Mouse (Mus musculus) cortical plate, adult 2 months (tissue): ENCODE measurements around the gene B4galt7. TPM values are rescaled to one million over a fixed set of nuclear protein-coding genes. Genes with fewer than 3 reads are reported as not detected.
"Not testable (repeated sequence)": the region's sequence is repeated elsewhere in the genome, so short reads cannot be mapped to it uniquely, and the experiment has no call there.

Source experiments
- H3K27ac ChIP-seq: fragments of 200-500 bp; 2 replicates; pipeline ENCODE4 v1.5.1; 2012; ENCODE audit warnings: low read length, control low read depth, inconsistent platforms; ENCODE audit not compliant: insufficient read depth
- H3K4me1 ChIP-seq: fragments of 200-500 bp; 2 replicates; pipeline ENCODE4 v1.6.1; 2011; ENCODE audit warnings: low read length; ENCODE audit not compliant: control insufficient read depth, insufficient read depth
- H3K4me3 ChIP-seq: fragments of 200-500 bp; 2 replicates; pipeline ENCODE4 v1.5.1; 2011; ENCODE audit warnings: mild to moderate bottlenecking, low read length, control low read depth; ENCODE audit not compliant: insufficient read depth
- CTCF ChIP-seq: fragments of 200-500 bp; IDR thresholded peaks from 2 replicates; pipeline ENCODE4 v1.5.1; 2011; ENCODE audit warnings: mild to moderate bottlenecking, control low read depth, low read length; ENCODE audit not compliant: insufficient read depth; ENCODE audit errors: extremely low read depth
- POLR2A ChIP-seq: fragments of 200-500 bp; IDR thresholded peaks from 2 replicates; pipeline ENCODE4 v1.6.1; 2011; ENCODE audit warnings: mild to moderate bottlenecking, low read length, control low read depth; ENCODE audit not compliant: insufficient read depth; ENCODE audit errors: extremely low read depth
- polyA plus RNA-seq: library from polyadenylated mRNA; depleted of rRNA; stranded (reverse); fragments of >200 nt; gene quantifications from 2 replicates; pipeline ENCODE4 v1.2.3, GENCODE M21; 2012; rRNA removed

B4galt7 gene
- 30.8 and 31.1 TPM in 2 replicates for polyA plus RNA-seq

- H3K4me3 ChIP-seq: peak within 1 kb of the TSS; percentile 80
- TF ChIP-seq POLR2A: peak; percentile 47; the same call in 1 of the 2 replicates
- no peak for TF ChIP-seq CTCF
- peak within 1 kb of the TSS; percentile 36; the same call in 1 of the 2 replicates for H3K27ac ChIP-seq
- peaks cover 3% of the 10 kb centered on the region; the same call in 1 of the 2 replicates for H3K4me1 ChIP-seq
Measured at GRCm38 (mm10) chr13:55599566-55600540, at the start of gene B4galt7. Gene B4galt7 (plus strand): TSS chr13:55599896.

GRCm38 (mm10) chr13:55555921-55556320, 43.8 kb upstream of the B4galt7 start:
- TF ChIP-seq CTCF: no peak
- no peak for TF ChIP-seq POLR2A
- Histone ChIP-seq H3K27ac (no peak overlapping the region), H3K4me1 (no peaks in the 10 kb centered on the region), H3K4me3 (no peak overlapping the region)

- H3K27ac ChIP-seq: no peak overlapping the region
Measured at GRCm38 (mm10) chr13:55557499-55557898, 42.2 kb upstream of the B4galt7 start.

GRCm38 (mm10) chr13:55563266-55563879, 36.3 kb upstream of the B4galt7 start:
- Histone ChIP-seq H3K4me1 (peaks cover 2% of the 10 kb centered on the region; the same call in 1 of the 2 replicates), H3K27ac (no peak overlapping the region), H3K4me3 (no peak overlapping the region)
- TF ChIP-seq CTCF: no peak
- TF ChIP-seq POLR2A: no peak

More at GRCm38 (mm10) chr13:55557499-55557898, 42.2 kb upstream of the B4galt7 start:
- TF ChIP-seq POLR2A (no peak), CTCF (no peak)
- Histone ChIP-seq H3K4me1 (no peaks in the 10 kb centered on the region), H3K4me3 (no peak overlapping the region)

- no peak for TF ChIP-seq POLR2A
- no peak for TF ChIP-seq CTCF
- Histone ChIP-seq H3K4me3 (no peak overlapping the region), H3K4me1 (peaks cover 5% of the 10 kb centered on the region), H3K27ac (no peak overlapping the region)
Measured at GRCm38 (mm10) chr13:55567001-55567400, 32.7 kb upstream of the B4galt7 start.

- peaks cover 5% of the 10 kb centered on the region for H3K4me1 ChIP-seq
- no peak overlapping the region; the same call in 1 of the 2 replicates for H3K4me3 ChIP-seq
- TF ChIP-seq POLR2A: no peak
- no peak for TF ChIP-seq CTCF
- H3K27ac ChIP-seq: no peak overlapping the region
Measured at GRCm38 (mm10) chr13:55567949-55568348, 31.7 kb upstream of the B4galt7 start.

GRCm38 (mm10) chr13:55568524-55568923, 31.2 kb upstream of the B4galt7 start:
- not testable (repeated sequence) for H3K4me3 ChIP-seq, H3K27ac ChIP-seq, H3K4me1 ChIP-seq

GRCm38 (mm10) chr13:55569726-55570285, 29.9 kb upstream of the B4galt7 start:
- H3K4me3 ChIP-seq: peak overlapping the region; percentile 88
- no peak for TF ChIP-seq POLR2A
- no peak for TF ChIP-seq CTCF
- peaks cover 5% of the 10 kb centered on the region for H3K4me1 ChIP-seq
- no peak overlapping the region for H3K27ac ChIP-seq

GRCm38 (mm10) chr13:55570286-55570973, 29.3 kb upstream of the B4galt7 start:
- no peak for TF ChIP-seq CTCF
- no peak for TF ChIP-seq POLR2A
- H3K4me3 ChIP-seq: peak overlapping the region; percentile 88
- peaks cover 5% of the 10 kb centered on the region for H3K4me1 ChIP-seq
- 0 out of 2 replicates have a peak overlapping the region, but pooled peaks have one; percentile 57 for H3K27ac ChIP-seq
